Mouse (Mus musculus) midbrain, embryonic 10.5 days (tissue): ENCODE data around the gene Ror1. TPM values are rescaled to one million over a fixed set of nuclear protein-coding genes. Genes with fewer than 3 reads are reported as not detected.

Source experiments
- DNase-seq: peaks from one replicate; pipeline ENCODE4 v3.0.0-alpha.2; 2017; ENCODE audit warnings: low spot score
- H3K27ac ChIP-seq: fragments of 300-500 bp; sonication (generic); replicated peaks from 2 replicates; pipeline ENCODE4 v1.5.1; 2016; ENCODE audit warnings: mild to moderate bottlenecking
- H3K27me3 ChIP-seq: fragments of 300-500 bp; sonication (generic); 2 replicates; pipeline ENCODE4 v1.6.1; 2016; ENCODE audit warnings: low read depth, mild to moderate bottlenecking; ENCODE audit not compliant: poor library complexity, severe bottlenecking
- H3K36me3 ChIP-seq: fragments of 300-500 bp; sonication (generic); 2 replicates; pipeline ENCODE4 v1.6.1; 2016; ENCODE audit warnings: mild to moderate bottlenecking, moderate library complexity
- H3K4me1 ChIP-seq: fragments of 300-500 bp; sonication (generic); 2 replicates; pipeline ENCODE4 v1.6.1; 2016
- H3K4me3 ChIP-seq: fragments of 300-500 bp; sonication (generic); 2 replicates; pipeline ENCODE4 v1.5.1; 2016; ENCODE audit warnings: mild to moderate bottlenecking, moderate library complexity
- H3K9me3 ChIP-seq: fragments of 300-500 bp; sonication (generic); replicated peaks from 2 replicates; pipeline ENCODE4 v1.6.1; 2016; ENCODE audit warnings: mild to moderate bottlenecking
- WGBS: fragments of 180-500 bp; shearing (Covaris S2); methylation state at CpG from one replicate; pipeline ENCODE4 v1.1.7; 2016; 5-methylcytosine and 5-hydroxymethylcytosine counted together
- polyA plus RNA-seq: library from polyadenylated mRNA; unstranded; fragments of >200 nt; fragmentation: Nextera tagmentation; extraction: Ambion mirVana; gene quantifications from 2 replicates; pipeline ENCODE4 v1.2.1, GENCODE M21; 2016

Gene Ror1
- polyA plus RNA-seq, 1 experiment from 2014 or later: 5.9 TPM

DNA sequence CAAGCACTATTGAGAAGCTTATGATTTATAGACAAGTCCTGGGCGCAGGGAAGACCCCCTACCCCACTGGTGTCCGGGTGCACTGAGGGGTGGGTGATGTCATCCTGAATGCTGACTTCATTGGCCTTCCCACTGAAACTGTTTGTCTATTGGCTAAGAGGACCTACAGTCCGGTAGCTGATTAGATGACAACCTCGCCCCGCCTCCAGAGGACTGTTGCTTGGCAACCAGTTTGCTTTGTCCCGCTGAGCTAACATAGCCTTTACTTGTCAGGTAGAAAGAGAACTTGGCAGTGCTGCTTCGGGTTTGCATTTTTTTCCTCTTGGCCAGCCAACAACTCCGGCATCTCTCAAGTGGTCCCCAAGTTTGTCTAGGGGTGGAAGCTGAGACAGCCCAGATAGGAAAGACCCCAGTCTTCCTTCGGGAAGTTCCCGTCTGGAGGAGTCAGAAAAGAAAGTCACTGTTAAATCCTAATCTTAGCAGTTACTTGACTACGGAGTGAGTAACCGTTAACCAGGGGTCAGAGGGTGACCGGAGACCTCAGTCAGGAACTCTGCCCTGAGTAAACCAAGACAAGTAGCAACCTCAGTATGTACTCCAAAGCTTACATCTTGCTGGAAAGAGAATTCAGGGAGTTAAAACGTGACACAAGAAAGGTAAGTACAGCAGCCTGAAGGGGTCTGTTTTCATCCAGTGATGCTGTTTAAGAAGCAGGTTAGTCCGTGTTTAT lies 383.2 kb downstream of the Ror1 start, which contains the start of gene Ube2u:
Gene Ube2u, plus strand, starts transcription at position 258 of the 730 bp plus-strand sequence.
- peak within 1 kb of the TSS; percentile 47 for H3K4me3 ChIP-seq
- 31% methylated on average over 15 of the region's 15 CpGs for WGBS
- peaks cover 12% of the 10 kb centered on the region for H3K4me1 ChIP-seq
- 0 out of 2 replicates have a peak within 1 kb of the TSS, but pooled peaks have one; percentile 64 for H3K27ac ChIP-seq
- H3K27me3 ChIP-seq: no peaks in the 10 kb centered on the region
- H3K36me3 ChIP-seq: no peaks in the 10 kb centered on the region
- no peaks in the 10 kb centered on the region for H3K9me3 ChIP-seq
- DNase-seq: peak; percentile 81

DNA sequence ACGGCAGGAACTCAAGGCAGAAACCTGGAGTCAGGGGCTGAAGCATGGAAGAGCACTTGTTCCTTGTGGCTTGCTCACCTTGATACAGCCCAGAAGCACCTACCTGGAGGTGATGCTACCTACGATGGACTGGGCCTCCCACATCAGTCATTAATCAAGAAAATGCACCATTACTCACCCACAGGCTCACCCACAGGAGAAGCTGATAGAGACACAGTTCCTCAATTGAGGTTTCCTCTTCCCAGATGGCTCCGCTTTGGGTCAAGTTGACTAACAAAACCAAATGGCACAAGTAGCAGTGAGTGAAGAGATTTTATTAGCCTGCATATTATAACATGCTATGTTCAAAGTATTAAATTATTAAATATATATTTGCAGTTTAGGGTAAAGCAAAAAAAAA lies 392.9 kb downstream of the Ror1 start:
- Histone ChIP-seq H3K9me3 (no peaks in the 10 kb centered on the region), H3K4me3 (no peak overlapping the region), H3K27ac (no peak overlapping the region), H3K36me3 (no peaks in the 10 kb centered on the region), H3K4me1 (no peaks in the 10 kb centered on the region), H3K27me3 (no peaks in the 10 kb centered on the region)
- DNase-seq: no peak
- WGBS: 95% methylated on average over 3 of the region's 3 CpGs

Other genes starting within 250 kb of the Ror1 start
- 66.6 and 67.7 TPM in 2 replicates for gene Pgm1, start 166.4 kb upstream of the Ror1 start, polyA plus RNA-seq
- 54.9 and 62.3 TPM in 2 replicates for gene Itgb3bp, start 166.0 kb upstream of the Ror1 start, polyA plus RNA-seq